Comparison of ENCODE assay signal across 12 mouse cellular contexts in genomic region chr5:144159137-144159536, GRCm38 (mm10). TPM values are rescaled to one million over a fixed set of nuclear protein-coding genes. Genes with fewer than 3 reads are reported as not detected.
DNase-seq lines count a peak whose midpoint lies in the region; ATAC-seq lines count a peak whose summit lies in the region.
"Had no signal": no experiment of that assay in that cellular context is flagged by ENCODE, and none has a peak within 500 bp of the region (broad histone marks: within the 10 kb centered on the region; RNA-seq: fewer than 3 reads in every experiment).

No protein-coding gene starts in this region.

- peaks cover 35% of the 10 kb centered on the region for H3K36me3 ChIP-seq in limb, embryonic 13.5 days
- peaks cover 57% of the 10 kb centered on the region for H3K36me3 ChIP-seq in limb, embryonic 10.5 days
- peaks cover 29% of the 10 kb centered on the region for H3K36me3 ChIP-seq in embryonic facial prominence, embryonic 13.5 days
- peaks cover 12% of the 10 kb centered on the region for H3K36me3 ChIP-seq in neural tube, embryonic 14.5 days (ENCODE audit: control insufficient read depth, insufficient read depth, low read length)

- H3K4me3 ChIP-seq in limb, embryonic 13.5 days: no peak overlapping the region
- no peak overlapping the region for H3K4me3 ChIP-seq in limb, embryonic 10.5 days
- no peak overlapping the region for H3K4me3 ChIP-seq in embryonic facial prominence, embryonic 13.5 days
- no peak overlapping the region for H3K4me3 ChIP-seq in neural tube, embryonic 14.5 days (ENCODE audit: low read depth, low read length)
- H3K4me3 ChIP-seq: erythroblast, embryonic 14.5 days; liver, embryonic 12.5 days; megakaryocyte, embryonic 14.5 days had no signal

- ATAC-seq in frontal cortex, adult (ENCODE audit: low TSS enrichment): 0 out of 2 replicates have a peak, but pooled peaks have one; percentile 4
- no peak for ATAC-seq in limb, embryonic 13.5 days (ENCODE audit: low FRiP score, low read depth)
- ATAC-seq in embryonic facial prominence, embryonic 13.5 days (ENCODE audit: insufficient number of reproducible peaks, insufficient read depth, low FRiP score, low TSS enrichment, low read depth): no peak
- no peak for ATAC-seq in neural tube, embryonic 14.5 days (ENCODE audit: low read depth)
- ATAC-seq in erythroblast, adult 5-6 weeks (replicated peaks; ENCODE audit: low FRiP score, poor library complexity, severe bottlenecking): no peak
- ATAC-seq: liver, embryonic 12.5 days had no signal

- H3K9ac ChIP-seq in limb, embryonic 13.5 days: no peak overlapping the region; the same call in 1 of the 2 replicates
- no peak overlapping the region for H3K9ac ChIP-seq in embryonic facial prominence, embryonic 13.5 days
- no peak overlapping the region for H3K9ac ChIP-seq in neural tube, embryonic 14.5 days (replicated peaks; ENCODE audit: low read depth, low read length)
- H3K9ac ChIP-seq: liver, embryonic 12.5 days had no signal

- DNase-seq in frontal cortex, postnatal 25 days (ENCODE audit: low spot score in 2 of 2): no peak
- DNase-seq in limb, embryonic 10.5 days (ENCODE audit: low spot score): no peak
- DNase-seq in c-Kit-positive CD71-positive TER-119-positive erythroid progenitor cells, embryonic 14.5 days (ENCODE audit: low spot score): no peak

- no peak overlapping the region for H3K4me2 ChIP-seq in limb, embryonic 13.5 days (replicated peaks)
- H3K4me2 ChIP-seq in embryonic facial prominence, embryonic 13.5 days: no peak overlapping the region
- H3K4me2 ChIP-seq in neural tube, embryonic 14.5 days (ENCODE audit: low read depth, low read length): no peak overlapping the region
- H3K4me2 ChIP-seq: liver, embryonic 12.5 days had no signal

- peak overlapping the region; percentile 22; the same call in 1 of the 2 replicates for H3K27ac ChIP-seq in limb, embryonic 13.5 days
- H3K27ac ChIP-seq in limb, embryonic 10.5 days: no peak overlapping the region
- peak overlapping the region; percentile 73 for H3K27ac ChIP-seq in embryonic facial prominence, embryonic 13.5 days
- peak overlapping the region; percentile 62 for H3K27ac ChIP-seq in neural tube, embryonic 14.5 days (ENCODE audit: low read depth, low read length)
- H3K27ac ChIP-seq: liver, embryonic 12.5 days had no signal

- no peaks in the 10 kb centered on the region for H3K27me3 ChIP-seq in limb, embryonic 13.5 days
- no peaks in the 10 kb centered on the region for H3K27me3 ChIP-seq in limb, embryonic 10.5 days (ENCODE audit: low read depth, poor library complexity, severe bottlenecking)
- H3K27me3 ChIP-seq in embryonic facial prominence, embryonic 13.5 days: no peaks in the 10 kb centered on the region
- no peaks in the 10 kb centered on the region for H3K27me3 ChIP-seq in neural tube, embryonic 14.5 days (ENCODE audit: control insufficient read depth, insufficient read depth, low read length)
- H3K27me3 ChIP-seq: liver, embryonic 12.5 days; megakaryocyte, embryonic 14.5 days had no signal

- 89% methylated on average over 8 of the region's 8 CpGs for WGBS in limb, embryonic 13.5 days
- WGBS in limb, embryonic 10.5 days: 95% methylated on average over 8 of the region's 8 CpGs
- 79% methylated on average over 8 of the region's 8 CpGs for WGBS in embryonic facial prominence, embryonic 13.5 days
- WGBS in neural tube, embryonic 14.5 days: 81% methylated on average over 8 of the region's 8 CpGs

- H3K9me3 ChIP-seq in limb, embryonic 13.5 days: no peaks in the 10 kb centered on the region
- no peaks in the 10 kb centered on the region for H3K9me3 ChIP-seq in limb, embryonic 10.5 days (replicated peaks)
- H3K9me3 ChIP-seq in embryonic facial prominence, embryonic 13.5 days: no peaks in the 10 kb centered on the region
- H3K9me3 ChIP-seq in neural tube, embryonic 14.5 days (ENCODE audit: control insufficient read depth, low read length): no peaks in the 10 kb centered on the region
- H3K9me3 ChIP-seq: liver, embryonic 12.5 days; megakaryocyte, embryonic 14.5 days had no signal

- H3K4me1 ChIP-seq in limb, embryonic 13.5 days: peaks cover 8% of the 10 kb centered on the region; the same call in 1 of the 2 replicates
- no peaks in the 10 kb centered on the region for H3K4me1 ChIP-seq in limb, embryonic 10.5 days
- peaks cover 39% of the 10 kb centered on the region for H3K4me1 ChIP-seq in embryonic facial prominence, embryonic 13.5 days
- no peaks in the 10 kb centered on the region for H3K4me1 ChIP-seq in neural tube, embryonic 14.5 days (ENCODE audit: control insufficient read depth, insufficient read depth, low read length)

RNA-seq across cellular contexts. Expression of gene Bhlha15, which starts 30.9 kb away (rescaled TPM):
- 0.06 and 0.22 TPM in 2 replicates for polyA plus RNA-seq in limb, embryonic 13.5 days (2015; fragmentation: Nextera tagmentation; extraction: Ambion mirVana)
- polyA plus RNA-seq in limb, embryonic 10.5 days (2016; fragmentation: Nextera tagmentation; extraction: Ambion mirVana): 0.11 and 0.18 TPM in 2 replicates
- polyA plus RNA-seq in embryonic facial prominence, embryonic 13.5 days (2015; fragmentation: Nextera tagmentation; extraction: Ambion mirVana): 0.43 and 0.52 TPM in 2 replicates
- 0.14 and 0.28 TPM in 2 replicates for polyA plus RNA-seq in neural tube, embryonic 14.5 days (2014; fragmentation: Nextera tagmentation; extraction: Ambion mirVana)
- 0.19 TPM in 1 of 2 replicates, not detected in the other for total RNA-seq in erythroblast, adult 5-6 weeks (2015; ENCODE audit: low replicate concordance)
- total RNA-seq in erythroblast, adult 5-6 weeks (2017; ENCODE audit: low replicate concordance): not detected in 2 replicates
- polyA plus RNA-seq: C2C12; erythroblast, embryonic 14.5 days had no signal

RNA-seq across cellular contexts. Expression of gene Lmtk2, which starts 58.9 kb away (rescaled TPM):
- polyA plus RNA-seq in limb, embryonic 13.5 days (2015; fragmentation: Nextera tagmentation; extraction: Ambion mirVana): 3.3 and 3.8 TPM in 2 replicates
- 5.7 and 5.9 TPM in 2 replicates for polyA plus RNA-seq in limb, embryonic 10.5 days (2016; fragmentation: Nextera tagmentation; extraction: Ambion mirVana)
- 4.8 and 5.2 TPM in 2 replicates for polyA plus RNA-seq in embryonic facial prominence, embryonic 13.5 days (2015; fragmentation: Nextera tagmentation; extraction: Ambion mirVana)
- 10.8 and 11.1 TPM in 2 replicates for polyA plus RNA-seq in neural tube, embryonic 14.5 days (2014; fragmentation: Nextera tagmentation; extraction: Ambion mirVana)
- 7.5 and 8.2 TPM in 2 replicates for total RNA-seq in erythroblast, adult 5-6 weeks (2015; ENCODE audit: low replicate concordance)
- total RNA-seq in erythroblast, adult 5-6 weeks (2017; ENCODE audit: low replicate concordance): 10.3 and 11.6 TPM in 2 replicates
